Mouse (Mus musculus): ENCODE results near the gene Tbc1d13.
"Not testable (repeated sequence)": the region's sequence is repeated elsewhere in the genome, so short reads cannot be mapped to it uniquely, and the experiment has no call there.

- peak in 1 of 2 experiments; percentile 25; a peak in 2 of 4 replicates for TF ChIP-seq CTCF (conservative IDR thresholded peaks at IDR 0.05 in 1 of 2, IDR thresholded peaks at IDR 0.05 in 1 of 2; ENCODE audit: low read depth in 2 of 2, low read length in 2 of 2)
- not testable (repeated sequence) for TF ChIP-seq RCOR1 (conservative IDR thresholded peaks at IDR 0.05; ENCODE audit: low read depth, low read length)
These were observed 2.3 kb upstream of the Tbc1d13 start for GRCm38 (mm10) chr2:30131240-30131639.
